Mouse (Mus musculus) spleen, embryonic (tissue): Measurements from ENCODE around the gene Phactr2.

Experiments used
- CTCF ChIA-PET: fragments of 350-600 bp; sonication (Branson Sonifier 250); formaldehyde crosslinking; loops from one replicate; lab custom pipeline; 2022; lab: Charles Lee

Phactr2 gene

GRCm38 (mm10) chr10:13170739-13171448 lies 303.3 kb downstream of the Phactr2 start:
- CTCF ChIA-PET, result no interaction called here

GRCm38 (mm10) chr10:13168461-13168860 lies 305.8 kb downstream of the Phactr2 start:
- CTCF ChIA-PET, result no interaction called here

GRCm38 (mm10) chr10:13162031-13162430 lies 312.2 kb downstream of the Phactr2 start:
- CTCF ChIA-PET, result no interaction called here

GRCm38 (mm10) chr10:13160913-13161312 lies 313.3 kb downstream of the Phactr2 start:
- CTCF ChIA-PET, result no interaction called here
